Mouse (Mus musculus) hindbrain, embryonic 10.5 days (tissue): ENCODE results near the gene Taf15. TPM values are rescaled to one million over a fixed set of nuclear protein-coding genes. Genes with fewer than 3 reads are reported as not detected.
"Not testable (repeated sequence)": the region's sequence is repeated elsewhere in the genome, so short reads cannot be mapped to it uniquely, and the experiment has no call there.

Experiments used
- DNase-seq: peaks from one replicate; pipeline ENCODE4 v3.0.0-alpha.2; 2017; ENCODE audit warnings: low spot score
- H3K27ac ChIP-seq: fragments of 300-500 bp; sonication (generic); 2 replicates; pipeline ENCODE4 v1.5.1; 2016; ENCODE audit warnings: mild to moderate bottlenecking, moderate library complexity
- H3K27me3 ChIP-seq: fragments of 300-500 bp; sonication (generic); 2 replicates; pipeline ENCODE4 v1.6.1; 2016; ENCODE audit warnings: mild to moderate bottlenecking; ENCODE audit not compliant: poor library complexity, insufficient read depth, severe bottlenecking
- H3K36me3 ChIP-seq: fragments of 300-500 bp; sonication (generic); 2 replicates; pipeline ENCODE4 v1.6.1; 2016; ENCODE audit warnings: mild to moderate bottlenecking, moderate library complexity
- H3K4me1 ChIP-seq: fragments of 300-500 bp; sonication (generic); replicated peaks from 2 replicates; pipeline ENCODE4 v1.6.1; 2016; ENCODE audit warnings: mild to moderate bottlenecking
- H3K4me3 ChIP-seq: fragments of 300-500 bp; sonication (generic); 2 replicates; pipeline ENCODE4 v1.5.1; 2016; ENCODE audit warnings: mild to moderate bottlenecking, moderate library complexity
- H3K9me3 ChIP-seq: fragments of 300-500 bp; sonication (generic); 2 replicates; pipeline ENCODE4 v1.6.1; 2016; ENCODE audit warnings: mild to moderate bottlenecking, moderate library complexity
- WGBS: fragments of 180-500 bp; shearing (Covaris S2); methylation state at CpG from one replicate; pipeline ENCODE4 v1.1.7; 2016; 5-methylcytosine and 5-hydroxymethylcytosine counted together
- polyA plus RNA-seq: library from polyadenylated mRNA; unstranded; fragments of >200 nt; fragmentation: Nextera tagmentation; extraction: Ambion mirVana; gene quantifications from 2 replicates; pipeline ENCODE4 v1.2.1, GENCODE M21; 2016

Gene Taf15
- polyA plus RNA-seq, 1 experiment from 2014 or later, result 9.2 TPM

DNA sequence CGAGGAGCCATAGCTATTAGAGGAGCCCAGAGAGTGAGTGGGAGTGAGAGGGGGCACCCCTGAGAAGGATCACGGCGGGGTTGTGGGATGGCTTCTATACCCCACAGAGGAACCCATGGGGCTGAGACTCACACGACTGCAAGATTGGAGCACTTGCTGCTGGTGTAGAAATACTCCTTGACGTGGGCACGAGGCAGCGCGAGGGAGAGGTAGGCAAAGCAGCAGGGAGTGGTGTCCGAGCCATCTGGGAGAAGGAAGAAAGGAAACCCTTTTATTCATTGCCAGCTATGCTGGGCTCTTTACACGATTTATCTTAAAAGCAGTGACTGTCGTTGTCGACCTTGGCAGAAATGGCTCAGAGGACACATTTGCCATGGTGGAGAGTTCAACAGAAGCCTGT is 56.1 kb downstream of the Taf15 start:
- DNase-seq, result no peak
- Histone ChIP-seq H3K9me3 (no peaks in the 10 kb centered on the region), H3K27me3 (no peaks in the 10 kb centered on the region), H3K4me3 (no peak overlapping the region), H3K4me1 (no peaks in the 10 kb centered on the region), H3K36me3 (no peaks in the 10 kb centered on the region), H3K27ac (no peak overlapping the region)
- WGBS, result 69% methylated on average over 12 of the region's 12 CpGs

DNA sequence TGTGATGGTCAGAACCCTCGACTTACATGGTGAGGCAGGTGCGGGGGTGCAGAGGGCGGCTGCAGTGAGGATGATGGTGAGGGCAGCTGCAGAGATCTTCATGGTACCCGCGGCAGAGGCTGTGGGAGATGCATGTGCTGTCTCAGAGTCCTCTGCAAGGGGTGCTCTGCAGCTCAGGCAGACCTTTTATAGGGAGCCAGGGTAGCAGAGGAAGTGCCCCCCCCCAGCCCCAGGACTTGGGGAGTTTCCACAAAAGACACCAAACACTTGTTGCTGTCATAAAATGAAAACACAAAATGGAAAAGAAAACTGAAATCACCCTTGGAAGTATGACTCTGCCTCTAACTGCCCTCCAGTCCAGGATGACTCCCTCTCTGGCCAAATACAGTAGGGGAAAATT is 57.5 kb downstream of the Taf15 start, which contains the start of gene Ccl5:
Gene Ccl5 (minus strand): TSS at position 159 of the 400 bp plus-strand sequence.
- DNase-seq, result no peak
- 83% methylated on average over 5 of the region's 5 CpGs for WGBS
- no peak within 1 kb of the TSS for H3K27ac ChIP-seq
- no peaks in the 10 kb centered on the region for H3K27me3 ChIP-seq
- H3K36me3 ChIP-seq, result no peaks in the 10 kb centered on the region
- H3K4me1 ChIP-seq, result 0 out of 2 replicates have a peak, but pooled peaks cover 3% of the 10 kb centered on the region
- no peaks in the 10 kb centered on the region for H3K9me3 ChIP-seq
- H3K4me3 ChIP-seq, result no peak within 1 kb of the TSS

DNA sequence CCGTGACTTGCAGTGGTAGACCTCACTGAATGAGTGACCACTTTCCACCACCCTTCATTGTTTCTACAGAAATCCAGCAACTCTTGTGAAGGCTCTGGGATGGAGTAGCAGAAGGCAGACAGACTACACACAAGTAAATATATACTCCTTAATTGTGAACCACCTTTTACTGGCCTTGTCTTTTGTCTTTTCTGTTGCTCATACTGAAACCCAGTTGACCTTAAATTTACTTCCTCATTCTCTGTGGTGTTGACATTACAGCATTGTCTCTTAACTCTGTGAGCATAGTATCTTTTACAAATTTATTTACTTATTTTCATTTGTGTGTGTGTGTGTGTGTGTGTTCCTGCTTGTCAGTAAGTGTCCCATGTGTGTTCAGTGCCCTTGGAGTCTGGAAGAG is 60.3 kb downstream of the Taf15 start:
- 0 out of 2 replicates have a peak, but pooled peaks cover 3% of the 10 kb centered on the region for H3K4me1 ChIP-seq
- H3K27ac ChIP-seq, result no peak overlapping the region
- no peaks in the 10 kb centered on the region for H3K27me3 ChIP-seq
- DNase-seq, result no peak
- no peak overlapping the region for H3K4me3 ChIP-seq
- H3K36me3 ChIP-seq, result no peaks in the 10 kb centered on the region
- 90% methylated on average over 1 of the region's 1 CpGs for WGBS
- H3K9me3 ChIP-seq, result no peaks in the 10 kb centered on the region

- Histone ChIP-seq H3K4me1 (0 out of 2 replicates have a peak, but pooled peaks cover 3% of the 10 kb centered on the region), H3K27ac (no peak overlapping the region), H3K9me3 (no peaks in the 10 kb centered on the region), H3K27me3 (no peaks in the 10 kb centered on the region), H3K36me3 (no peaks in the 10 kb centered on the region), H3K4me3 (no peak overlapping the region)
- no peak for DNase-seq
- WGBS, result 89% methylated on average over 8 of the region's 8 CpGs
These were observed 61.3 kb downstream of the Taf15 start for GRCm38 (mm10) chr11:83534143-83534542.

DNA sequence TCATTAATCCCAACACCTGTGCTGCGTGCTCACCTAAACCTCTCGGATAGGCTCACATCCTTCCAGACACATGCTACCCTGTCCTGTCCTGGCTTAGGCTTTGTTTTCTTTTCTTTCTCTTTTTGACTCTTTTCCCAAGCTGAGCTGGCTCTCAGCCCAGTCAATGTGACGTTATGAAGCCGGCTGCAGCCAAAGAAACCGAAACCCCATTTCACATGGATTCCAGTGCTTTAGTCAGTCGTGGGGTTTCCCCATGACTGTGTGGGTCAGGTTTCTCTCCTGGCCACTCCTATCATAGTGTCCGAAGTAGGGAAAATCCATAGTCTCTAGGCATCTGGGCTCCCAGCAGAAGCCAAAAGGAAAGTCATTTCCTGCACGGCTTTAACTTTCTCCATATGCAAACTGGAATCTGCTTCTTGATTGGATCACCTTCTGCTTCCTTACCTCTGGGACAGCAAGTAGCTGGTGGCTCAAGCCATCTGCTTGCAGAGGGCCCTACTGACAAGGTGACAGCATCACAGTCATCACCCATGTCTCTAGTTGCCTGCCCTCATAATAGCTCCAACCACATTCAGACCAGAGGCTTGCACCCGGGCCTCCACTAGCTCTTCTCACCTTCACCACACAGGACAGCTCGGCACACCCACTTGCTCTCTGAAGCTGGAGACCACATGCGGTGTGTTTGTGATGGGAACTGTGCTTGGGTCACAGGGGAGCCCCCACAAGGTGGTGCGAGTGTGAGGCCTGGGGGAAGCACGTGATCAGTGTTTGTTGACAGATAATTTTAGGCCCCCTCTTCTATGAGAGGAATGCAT is 61.9 kb downstream of the Taf15 start:
- no peak overlapping the region for H3K27ac ChIP-seq
- H3K4me3 ChIP-seq, result no peak overlapping the region
- H3K27me3 ChIP-seq, result no peaks in the 10 kb centered on the region
- no peaks in the 10 kb centered on the region for H3K9me3 ChIP-seq
- WGBS, result 57% methylated on average over 13 of the region's 13 CpGs
- no peaks in the 10 kb centered on the region for H3K36me3 ChIP-seq
- no peak for DNase-seq
- 0 out of 2 replicates have a peak, but pooled peaks cover 3% of the 10 kb centered on the region for H3K4me1 ChIP-seq

DNA sequence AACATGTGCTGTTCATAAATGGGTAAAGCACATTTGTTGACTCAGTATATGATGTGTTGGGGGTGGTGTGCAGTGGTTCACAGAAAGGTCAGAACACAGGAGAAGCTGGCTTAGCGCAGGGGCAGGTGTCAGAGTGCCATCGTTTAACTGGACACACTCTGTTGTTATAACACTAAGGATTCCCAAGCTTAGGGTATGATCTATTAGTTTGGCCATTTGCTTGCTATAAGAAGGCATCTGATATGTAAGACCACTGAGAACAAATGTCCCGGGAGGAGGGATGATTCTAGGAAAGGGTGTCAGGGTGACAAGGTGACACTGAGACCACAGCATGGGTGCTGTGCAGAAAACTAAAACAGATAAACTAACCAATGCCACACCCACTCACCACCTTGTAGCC is 63.9 kb downstream of the Taf15 start:
- no peak for DNase-seq
- Histone ChIP-seq H3K36me3 (no peaks in the 10 kb centered on the region), H3K4me3 (no peak overlapping the region), H3K27me3 (no peaks in the 10 kb centered on the region), H3K4me1 (0 out of 2 replicates have a peak, but pooled peaks cover 3% of the 10 kb centered on the region), H3K27ac (no peak overlapping the region), H3K9me3 (no peaks in the 10 kb centered on the region)
- WGBS, result 86% methylated on average over 3 of the region's 3 CpGs

GRCm38 (mm10) chr11:83538705-83539314 is 65.9 kb downstream of the Taf15 start:
- H3K27ac ChIP-seq, result no peak overlapping the region
- WGBS, result 83% methylated on average over 3 of the region's 3 CpGs

DNA sequence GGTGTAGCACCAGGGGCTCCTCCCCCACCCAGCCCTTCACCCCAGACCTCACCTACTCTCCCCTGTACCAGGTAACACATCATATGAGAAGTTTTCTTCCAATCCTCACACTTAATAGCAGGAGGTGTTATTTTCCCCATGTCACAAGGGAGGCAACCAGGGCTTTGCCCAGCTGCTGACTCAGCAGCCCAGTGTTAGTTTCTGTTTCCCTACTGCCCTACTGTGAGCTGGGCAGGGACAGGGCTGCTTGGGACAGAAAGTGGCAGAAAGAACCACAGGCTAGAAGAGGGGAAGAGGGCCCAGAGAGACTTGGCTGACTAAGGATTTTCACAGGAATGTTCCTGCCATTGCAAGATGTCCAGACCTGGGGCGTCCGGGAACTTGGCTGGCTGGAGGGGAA is 68.0 kb downstream of the Taf15 start:
- WGBS, result 83% methylated on average over 2 of the region's 2 CpGs
- H3K27me3 ChIP-seq, result no peaks in the 10 kb centered on the region
- no peak overlapping the region for H3K4me3 ChIP-seq
- no peaks in the 10 kb centered on the region for H3K9me3 ChIP-seq
- no peak overlapping the region for H3K27ac ChIP-seq
- H3K36me3 ChIP-seq, result no peaks in the 10 kb centered on the region
- DNase-seq, result no peak
- H3K4me1 ChIP-seq, result no peaks in the 10 kb centered on the region

More at GRCm38 (mm10) chr11:83538705-83539314, 65.9 kb downstream of the Taf15 start:
- Histone ChIP-seq H3K4me1 (0 out of 2 replicates have a peak, but pooled peaks cover 3% of the 10 kb centered on the region), H3K9me3 (no peaks in the 10 kb centered on the region), H3K4me3 (no peak overlapping the region), H3K27me3 (no peaks in the 10 kb centered on the region), H3K36me3 (no peaks in the 10 kb centered on the region)
- no peak for DNase-seq

DNA sequence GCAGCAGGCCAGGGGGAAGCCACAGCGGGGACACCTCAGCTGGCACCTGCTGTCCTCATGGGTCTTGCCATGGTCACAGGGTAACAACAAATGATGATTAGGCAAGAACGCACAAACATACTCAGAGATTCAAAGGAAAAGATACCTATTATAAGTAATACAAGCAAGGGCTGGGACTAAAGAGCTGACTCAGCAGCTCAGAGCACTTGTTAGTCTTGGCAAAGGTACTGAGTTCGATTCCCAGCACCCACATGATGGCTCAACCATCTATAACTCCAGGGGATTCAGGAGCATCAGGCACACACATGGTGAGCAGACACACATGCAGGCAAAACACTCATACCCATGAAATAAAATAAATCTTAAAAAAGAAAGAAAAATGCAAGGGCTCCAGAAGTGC is 68.5 kb downstream of the Taf15 start:
- Histone ChIP-seq H3K4me1 (no peaks in the 10 kb centered on the region), H3K4me3 (no peak overlapping the region), H3K9me3 (no peaks in the 10 kb centered on the region), H3K27ac (no peak overlapping the region), H3K36me3 (no peaks in the 10 kb centered on the region), H3K27me3 (no peaks in the 10 kb centered on the region)
- 94% methylated on average over 3 of the region's 3 CpGs for WGBS
- no peak for DNase-seq

- no peaks in the 10 kb centered on the region for H3K27me3 ChIP-seq
- no peaks in the 10 kb centered on the region for H3K36me3 ChIP-seq
- no peaks in the 10 kb centered on the region for H3K4me1 ChIP-seq
- H3K27ac ChIP-seq, result no peak overlapping the region
- WGBS, result 83% methylated on average over 3 of the region's 3 CpGs
- no peak for DNase-seq
- no peaks in the 10 kb centered on the region for H3K9me3 ChIP-seq
- no peak overlapping the region for H3K4me3 ChIP-seq
These were observed 71.3 kb downstream of the Taf15 start for GRCm38 (mm10) chr11:83544214-83544613.

GRCm38 (mm10) chr11:83550186-83550632 is 77.3 kb downstream of the Taf15 start:
- WGBS, result 92% methylated on average over 5 of the region's 5 CpGs

DNA sequence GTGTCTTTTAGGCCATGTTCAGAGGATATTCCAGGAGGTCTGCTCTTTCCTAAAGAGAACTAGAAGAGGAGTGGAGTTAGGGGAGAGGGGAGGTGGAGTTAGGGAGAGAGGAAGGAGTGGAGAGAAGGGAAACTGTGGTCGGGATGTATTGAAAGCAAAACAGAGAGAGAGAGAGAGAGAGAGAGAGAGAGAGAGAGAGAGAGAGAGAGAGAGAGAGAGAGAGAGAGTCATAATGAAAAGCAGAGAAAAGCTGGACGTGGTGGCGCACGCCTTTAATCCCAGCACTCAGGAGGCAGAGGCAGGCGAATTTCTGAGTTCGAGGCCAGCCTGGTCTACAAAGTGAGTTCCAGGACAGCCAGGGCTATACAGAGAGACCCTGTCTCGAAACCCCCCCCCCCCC is 78.2 kb downstream of the Taf15 start:
- not testable (repeated sequence) for H3K36me3 ChIP-seq, H3K4me3 ChIP-seq, DNase-seq, H3K27ac ChIP-seq, H3K27me3 ChIP-seq, H3K4me1 ChIP-seq, H3K9me3 ChIP-seq
- WGBS, result 89% methylated on average over 7 of the region's 7 CpGs

More at GRCm38 (mm10) chr11:83550186-83550632, 77.3 kb downstream of the Taf15 start:
- no peaks in the 10 kb centered on the region for H3K27me3 ChIP-seq
- H3K4me1 ChIP-seq, result no peaks in the 10 kb centered on the region
- no peak overlapping the region for H3K27ac ChIP-seq
- H3K9me3 ChIP-seq, result no peaks in the 10 kb centered on the region
- no peak overlapping the region for H3K4me3 ChIP-seq
- no peaks in the 10 kb centered on the region for H3K36me3 ChIP-seq
- DNase-seq, result no peak

- 87% methylated on average over 5 of the region's 5 CpGs for WGBS
- no peaks in the 10 kb centered on the region for H3K36me3 ChIP-seq
These were observed 78.8 kb downstream of the Taf15 start for GRCm38 (mm10) chr11:83551668-83552067.

More at GRCm38 (mm10) chr11:83551668-83552067, 78.8 kb downstream of the Taf15 start:
- no peaks in the 10 kb centered on the region for H3K4me1 ChIP-seq
- H3K4me3 ChIP-seq, result no peak overlapping the region
- no peaks in the 10 kb centered on the region for H3K9me3 ChIP-seq
- DNase-seq, result no peak
- no peaks in the 10 kb centered on the region for H3K27me3 ChIP-seq
- H3K27ac ChIP-seq, result no peak overlapping the region
